Mouse (Mus musculus) layer of hippocampus, adult 18-20 months (tissue): ENCODE measurements around the gene Arhgap24. TPM values are rescaled to one million over a fixed set of nuclear protein-coding genes. Genes with fewer than 3 reads are reported as not detected.
A peak's percentile ranks its signal among the peaks of the same experiment; 100 is the strongest.

Source experiments
- DNase-seq, 2 experiments: peaks; one replicate each; pipeline ENCODE4 v3.0.0; 2022; ENCODE audit warnings: low spot score in 2 of 2
- total RNA-seq, 2 experiments: library from RNA; stranded (reverse); gene quantifications; 2 replicates each; pipeline ENCODE4 v1.2.3; 2021

Gene Arhgap24
- total RNA-seq, 2 experiments from 2014 or later, result 5.5 to 6.0 TPM

DNA sequence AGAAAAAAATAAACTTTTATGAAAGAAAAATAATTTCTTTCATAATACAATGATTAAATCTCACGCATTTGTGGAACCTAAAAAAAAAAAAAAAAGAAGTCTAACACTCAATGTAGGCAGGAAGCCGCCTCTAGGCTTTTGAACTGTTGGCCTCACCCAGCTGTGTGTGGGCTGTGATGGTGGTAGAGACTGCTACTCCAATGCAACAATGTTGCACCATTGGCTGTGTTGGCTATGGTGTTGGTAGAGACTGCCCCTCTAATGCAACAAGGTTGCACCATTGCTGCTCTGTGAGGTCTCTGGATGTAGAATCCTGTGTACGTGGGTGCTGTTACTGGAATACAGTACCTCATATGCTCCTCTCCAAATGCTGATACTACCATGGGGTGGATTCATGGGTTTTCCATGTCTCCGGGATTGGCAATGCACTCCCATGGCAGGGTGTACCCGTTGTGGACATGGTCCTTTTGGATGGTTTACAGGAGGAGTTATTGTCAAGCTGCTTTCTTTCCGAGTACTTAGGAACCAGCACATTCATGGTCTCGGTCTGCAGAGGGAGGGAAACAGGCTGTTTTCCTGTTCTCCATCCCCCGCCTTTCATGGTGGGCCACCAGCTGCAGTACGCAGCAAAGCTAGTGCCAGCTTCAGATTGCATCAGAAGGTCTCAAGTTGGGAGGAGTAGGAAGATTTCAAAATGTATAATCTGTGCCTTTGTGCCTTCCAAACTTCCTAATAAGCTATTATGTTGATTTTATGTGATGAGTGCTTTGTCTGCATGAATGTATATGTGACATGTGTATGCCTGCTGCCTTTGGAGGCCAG is 186.8 kb downstream of the Arhgap24 start:
- DNase-seq, result peak in 1 of 2 experiments; percentile 25

DNA sequence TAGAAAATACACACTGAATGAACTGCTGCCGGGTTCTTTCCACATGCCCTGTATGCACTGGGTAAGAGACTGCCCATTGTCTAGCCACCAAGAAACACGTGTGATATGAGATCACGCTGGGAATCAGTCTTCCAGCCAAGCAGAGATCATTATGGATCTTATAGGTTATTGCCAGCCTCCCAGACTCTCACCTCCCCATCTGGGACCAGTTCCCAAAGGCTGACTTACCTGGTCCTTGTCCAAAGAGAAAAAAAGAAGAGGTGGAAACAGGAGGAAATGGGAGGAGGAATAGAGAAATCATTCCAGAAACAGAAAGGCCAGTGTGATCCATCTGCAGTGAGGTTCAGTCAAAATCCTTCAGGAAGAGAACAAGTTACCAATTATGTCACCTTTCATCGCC is 189.0 kb downstream of the Arhgap24 start:
- no peak for DNase-seq

DNA sequence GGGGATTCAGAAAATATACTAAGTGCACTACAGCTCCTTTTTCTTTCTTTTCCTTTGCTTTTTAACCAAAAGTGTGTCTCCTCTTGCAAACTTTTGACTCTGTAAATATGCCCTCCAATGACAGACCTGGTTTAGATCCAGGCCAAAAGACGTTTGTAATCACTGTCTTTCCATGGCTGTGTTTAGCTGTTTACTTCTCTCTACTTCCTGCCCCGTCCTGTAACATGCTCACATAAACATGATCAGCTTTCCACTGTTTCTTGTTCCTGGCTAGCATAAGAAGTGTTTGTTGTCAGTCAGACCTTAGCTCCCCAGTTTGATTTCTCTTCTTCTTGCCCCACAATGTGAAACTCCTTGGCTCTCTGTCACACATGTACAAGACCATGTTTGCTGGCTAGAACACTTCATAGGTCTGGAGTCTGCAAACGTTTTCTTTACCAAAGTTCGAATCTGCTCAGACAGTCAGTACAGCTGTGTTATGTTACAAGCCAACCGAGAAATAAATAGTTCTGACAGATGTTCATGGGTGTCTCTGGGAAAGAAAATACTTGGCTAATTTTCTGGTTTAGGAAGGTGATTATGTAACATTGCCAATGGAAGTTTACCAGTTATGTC is 189.6 kb downstream of the Arhgap24 start:
- no peak for DNase-seq

DNA sequence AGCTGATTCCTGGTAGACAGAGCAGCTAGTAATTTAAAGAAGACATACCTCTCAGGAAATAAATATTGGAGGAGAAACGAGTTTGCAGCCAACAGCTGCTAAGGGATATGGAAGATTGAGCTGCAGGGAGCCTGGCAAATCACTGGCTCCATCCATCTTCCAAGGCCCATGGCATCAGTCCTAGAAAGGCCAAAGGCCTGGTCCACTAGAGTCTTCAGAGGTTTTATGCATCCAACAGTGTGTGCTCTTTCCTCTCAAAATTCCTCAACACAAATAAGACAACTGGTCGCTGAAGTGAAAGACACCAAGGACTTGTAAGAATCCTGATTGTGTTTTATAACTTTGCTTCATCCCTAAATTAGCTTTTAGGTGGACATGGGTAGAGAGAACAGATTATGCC is 194.1 kb downstream of the Arhgap24 start:
- no peak for DNase-seq

DNA sequence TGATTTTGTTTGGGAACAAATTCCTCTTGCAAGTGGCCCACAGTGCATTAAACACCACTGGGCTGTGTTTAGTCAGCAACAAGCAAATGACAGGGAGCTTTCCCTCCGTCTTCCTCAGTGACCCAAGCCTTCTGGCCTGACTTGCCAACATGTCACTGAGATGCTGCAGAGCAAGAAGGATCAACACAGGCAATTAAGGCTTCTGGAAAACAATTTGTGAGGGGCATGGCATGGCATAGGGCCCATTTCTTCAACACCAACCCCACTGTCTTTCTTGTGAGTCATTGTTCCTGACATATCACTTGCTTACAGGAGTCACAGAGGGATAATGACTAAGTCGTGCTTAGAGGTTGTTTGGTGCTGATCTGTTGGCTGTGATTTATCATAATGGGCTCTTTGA is 196.0 kb downstream of the Arhgap24 start:
- DNase-seq, result no peak

DNA sequence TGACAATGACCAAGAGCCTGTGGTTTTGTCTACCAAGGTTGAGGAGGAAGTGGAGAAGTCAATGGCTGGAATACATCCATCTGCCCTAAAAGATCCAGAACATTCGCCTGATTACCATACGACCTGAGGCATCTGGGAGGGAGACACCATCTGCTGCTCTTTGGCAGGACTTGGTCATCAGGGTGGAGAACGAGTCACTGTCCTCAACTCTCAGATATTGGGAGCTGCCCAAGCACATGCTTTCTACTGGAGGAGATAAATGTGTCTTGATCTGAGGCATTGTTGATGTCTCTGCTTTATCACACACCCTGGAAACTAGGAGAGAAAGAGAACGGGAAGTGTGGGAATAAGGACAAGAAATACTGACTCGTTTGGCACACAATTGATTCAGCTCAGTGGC is 206.5 kb downstream of the Arhgap24 start:
- no peak for DNase-seq

DNA sequence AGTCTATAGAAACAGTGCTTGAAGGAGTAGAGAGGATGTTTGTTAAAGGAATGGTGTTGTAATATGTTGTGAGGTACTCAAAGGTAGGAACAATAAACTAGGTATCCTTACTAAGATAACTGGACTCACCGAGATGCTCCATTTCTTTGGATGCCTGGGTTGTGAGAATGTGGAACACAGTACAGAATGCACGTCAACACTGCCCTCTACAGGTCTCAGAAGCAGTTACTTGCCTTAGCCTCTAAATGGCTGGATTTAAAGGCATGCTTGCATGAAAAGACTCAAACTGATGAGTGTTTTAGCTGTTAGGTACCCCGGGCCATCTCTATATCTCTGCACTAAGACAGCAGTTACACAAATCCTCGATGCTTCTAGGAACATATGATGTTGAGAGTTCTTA is 211.3 kb downstream of the Arhgap24 start:
- peak; percentile 63 to 88 for DNase-seq

DNA sequence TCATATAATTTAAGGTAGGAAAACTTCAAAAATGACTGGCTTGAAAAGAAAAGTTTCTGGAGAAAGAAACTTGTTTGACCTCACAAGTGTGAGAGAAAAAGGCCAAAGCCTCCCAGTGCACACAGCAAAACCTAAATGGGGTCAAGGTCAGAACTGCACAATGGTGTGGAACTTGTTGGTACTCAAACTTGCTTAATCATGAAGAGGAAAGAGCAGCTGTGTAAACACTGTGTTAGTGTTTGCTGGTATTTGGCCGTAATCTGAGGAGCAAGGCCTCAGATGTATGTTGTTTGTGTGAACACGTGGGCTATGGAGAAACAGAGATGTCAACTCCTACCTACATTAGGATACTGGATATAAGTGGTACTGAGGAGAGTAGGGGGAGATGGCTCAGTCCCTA is 212.0 kb downstream of the Arhgap24 start:
- DNase-seq, result no peak

DNA sequence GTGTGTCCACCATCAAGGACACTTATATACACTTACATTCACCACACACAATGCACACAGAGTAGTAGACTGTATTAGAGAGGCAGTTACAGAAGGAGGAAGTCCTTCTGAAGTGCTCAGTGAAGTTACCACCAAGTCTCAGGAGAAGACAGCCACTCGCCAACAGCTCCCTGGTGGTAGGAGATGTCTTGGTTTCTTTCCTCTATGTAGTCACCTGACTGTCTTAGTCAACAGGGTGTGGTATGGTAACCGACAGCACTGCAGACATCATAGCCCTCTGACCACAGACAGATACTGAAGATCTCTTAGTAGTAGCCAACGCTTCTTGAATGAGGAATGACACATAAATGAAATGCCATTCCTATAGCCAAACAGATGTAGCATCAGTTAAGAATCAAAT is 212.7 kb downstream of the Arhgap24 start:
- no peak for DNase-seq

DNA sequence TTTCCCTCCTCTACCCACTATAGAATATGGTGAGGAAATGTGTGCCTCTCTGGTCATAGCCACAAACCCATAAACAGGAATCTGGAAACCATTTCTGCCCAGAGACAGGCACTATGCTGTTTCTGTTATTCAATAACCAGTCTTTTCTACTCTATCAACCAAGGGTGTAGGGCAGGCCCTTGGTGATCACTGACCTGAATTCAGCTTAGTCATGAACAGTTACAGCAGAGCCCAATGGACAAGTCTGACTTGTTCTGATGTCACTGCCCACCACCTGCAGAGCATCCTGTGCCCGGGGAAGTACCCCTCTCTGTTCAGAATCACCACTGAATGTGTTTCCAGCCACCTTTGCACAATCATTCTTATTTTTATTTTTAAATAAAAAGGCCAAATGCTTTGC is 216.6 kb downstream of the Arhgap24 start:
- no peak for DNase-seq

DNA sequence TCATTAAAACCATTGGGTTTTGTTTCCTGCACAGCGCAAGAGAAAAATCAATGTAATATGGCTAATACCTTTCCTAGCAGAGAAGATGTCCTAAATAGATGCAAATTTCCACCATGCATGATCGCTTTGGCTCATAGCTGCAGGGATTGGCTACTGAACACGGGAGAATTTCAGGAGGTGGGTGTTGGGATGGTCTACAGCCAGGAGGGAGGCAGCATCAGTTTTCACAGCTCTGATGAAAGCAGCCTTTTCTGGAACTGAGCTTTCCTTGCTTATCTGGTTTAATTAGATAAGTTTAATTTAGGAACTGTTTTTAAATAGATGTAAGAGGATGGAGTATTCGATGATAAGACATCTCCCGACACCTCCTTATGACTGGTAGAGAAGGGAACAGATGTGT is 217.2 kb downstream of the Arhgap24 start:
- peak in 1 of 2 experiments; percentile 34 for DNase-seq

DNA sequence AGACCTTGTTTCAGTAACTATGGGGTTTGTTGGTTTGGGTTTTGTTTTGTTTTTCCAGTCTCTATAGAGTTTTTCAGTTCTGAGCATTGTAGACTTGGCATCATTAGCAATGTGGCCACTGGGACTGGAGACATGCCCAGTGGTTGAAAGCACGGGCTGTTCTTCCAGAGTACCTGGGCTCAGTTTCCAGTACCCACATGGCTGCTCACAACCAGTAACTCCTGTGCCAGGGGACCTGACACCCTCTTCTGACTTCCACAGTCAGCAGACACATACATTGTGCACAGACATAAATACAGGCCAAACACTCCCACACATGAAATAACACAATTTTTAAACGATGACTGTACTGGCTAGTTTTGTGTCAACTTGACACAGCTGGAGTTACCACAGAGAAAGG is 217.7 kb downstream of the Arhgap24 start:
- DNase-seq, result peak in 1 of 2 experiments; percentile 21

DNA sequence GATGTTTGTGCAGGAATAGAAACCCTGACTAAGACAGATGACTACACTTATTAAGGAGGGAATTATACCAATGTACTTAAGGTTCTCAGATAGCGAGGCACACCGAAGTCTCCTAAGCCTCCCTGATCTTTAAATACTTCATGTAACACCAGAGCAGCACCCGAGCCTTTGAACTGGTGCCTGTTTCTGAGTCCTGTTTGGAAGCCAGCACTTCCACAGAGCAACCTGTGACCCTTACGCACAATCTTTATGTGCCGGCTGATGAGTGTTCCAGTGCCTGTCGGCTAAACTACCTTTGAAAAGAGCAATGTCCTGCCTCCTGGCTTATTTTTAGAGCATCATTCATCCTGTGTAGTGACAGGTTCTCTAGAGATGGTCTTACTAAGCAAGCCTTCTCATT is 221.4 kb downstream of the Arhgap24 start:
- no peak for DNase-seq

DNA sequence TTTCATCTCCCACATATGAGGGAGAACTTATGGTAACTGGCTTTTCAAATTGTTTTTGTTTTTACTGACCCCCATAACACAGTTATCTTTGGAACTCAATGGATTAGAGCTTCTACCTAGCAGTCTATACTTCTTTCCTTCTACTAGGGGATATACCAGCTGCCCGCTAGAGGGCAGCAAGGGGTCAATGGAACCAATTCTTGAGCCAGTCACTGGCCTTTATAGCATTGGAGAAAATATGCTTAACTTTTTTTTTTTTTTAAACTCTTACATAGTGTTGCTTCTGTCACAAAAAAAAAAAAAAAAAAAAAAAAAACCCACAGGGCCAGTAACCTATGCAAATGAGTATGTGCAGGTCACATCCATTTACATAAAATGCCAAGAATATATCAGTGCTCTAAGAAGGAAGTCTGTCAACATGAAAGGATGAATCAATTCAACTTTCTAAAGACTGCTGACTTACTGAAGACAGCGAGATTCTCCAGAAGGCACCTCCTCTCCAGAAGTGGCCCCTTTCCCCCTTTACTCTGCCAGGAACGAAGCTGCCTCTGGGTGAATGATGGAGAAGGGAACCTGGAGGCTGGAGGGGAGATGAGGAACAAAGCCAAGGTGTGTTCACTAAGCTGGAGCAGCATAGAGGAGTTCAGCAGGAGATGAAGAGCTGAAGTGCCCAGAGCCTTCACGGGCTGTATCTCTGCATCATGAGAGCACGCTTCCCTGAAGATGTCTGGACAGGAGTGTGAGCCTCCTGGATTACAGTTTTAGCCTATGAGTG is 222.3 kb downstream of the Arhgap24 start:
- peak; percentile 16 to 80 for DNase-seq

DNA sequence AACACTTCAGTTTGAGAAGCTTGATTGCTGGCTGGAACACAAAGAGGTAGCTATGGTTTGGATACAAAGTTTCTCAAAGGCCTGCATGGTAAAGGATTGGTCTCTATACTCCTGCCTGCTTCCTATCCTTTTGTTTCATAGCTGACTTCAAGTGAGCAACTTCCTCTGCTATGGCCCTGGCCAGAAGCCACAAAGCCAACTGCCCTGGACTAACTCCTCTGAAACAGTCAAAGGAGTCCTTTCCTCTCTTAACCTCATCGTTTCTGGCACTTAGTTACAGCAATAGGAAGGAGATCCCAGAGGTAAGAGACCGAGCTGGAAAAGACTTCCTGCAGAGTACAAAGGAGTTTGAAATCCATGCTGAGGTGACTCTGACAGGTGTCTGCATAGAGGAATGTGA is 224.0 kb downstream of the Arhgap24 start:
- no peak for DNase-seq

DNA sequence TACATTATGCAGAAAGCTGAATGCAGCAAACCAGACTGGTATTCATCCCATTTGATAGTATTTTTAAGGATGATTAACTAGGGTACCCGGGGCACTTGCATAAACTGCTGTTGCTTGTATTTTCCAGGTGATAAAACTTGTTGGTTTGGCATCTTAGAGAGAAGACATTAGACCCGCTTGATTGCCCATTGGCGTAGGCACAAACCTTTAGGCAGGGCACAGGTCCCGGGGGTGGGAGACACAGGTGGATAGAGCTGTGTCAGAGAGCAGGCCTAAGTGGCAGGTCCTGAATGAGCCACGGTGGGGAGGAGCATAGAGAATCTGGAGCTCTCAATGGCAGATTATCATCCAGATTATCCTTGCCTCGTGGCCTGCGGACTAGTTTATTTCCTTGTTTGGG is 229.1 kb downstream of the Arhgap24 start:
- no peak for DNase-seq

DNA sequence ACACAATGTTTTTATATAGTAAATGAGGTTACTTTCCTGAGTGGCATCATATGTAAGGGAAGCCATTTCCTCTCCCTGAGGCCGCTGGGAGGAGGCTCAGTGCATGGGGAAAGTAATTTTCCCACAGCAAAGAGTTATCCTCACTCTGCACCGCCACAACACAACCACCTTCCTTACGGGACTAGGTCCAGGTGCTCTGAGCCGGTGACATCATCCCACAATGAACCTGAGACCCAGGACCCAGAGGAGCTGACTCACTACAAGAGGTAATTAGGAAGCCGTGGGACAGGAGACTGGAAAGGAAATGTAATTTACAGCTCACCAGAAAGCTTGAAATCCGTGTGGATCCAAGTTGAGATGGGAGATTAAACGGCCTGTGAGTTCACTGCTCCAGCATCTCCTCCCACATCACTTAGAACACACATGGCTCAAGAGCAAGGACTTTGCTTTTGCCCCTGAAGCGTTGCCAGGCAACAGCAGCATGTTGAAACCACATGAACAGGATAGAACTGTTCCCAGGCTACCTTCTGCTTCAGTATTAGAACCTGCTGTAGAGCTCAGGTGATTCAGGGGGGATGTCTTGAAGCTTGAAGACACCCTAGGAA is 238.3 kb downstream of the Arhgap24 start:
- DNase-seq, result peak in 1 of 2 experiments; percentile 18

DNA sequence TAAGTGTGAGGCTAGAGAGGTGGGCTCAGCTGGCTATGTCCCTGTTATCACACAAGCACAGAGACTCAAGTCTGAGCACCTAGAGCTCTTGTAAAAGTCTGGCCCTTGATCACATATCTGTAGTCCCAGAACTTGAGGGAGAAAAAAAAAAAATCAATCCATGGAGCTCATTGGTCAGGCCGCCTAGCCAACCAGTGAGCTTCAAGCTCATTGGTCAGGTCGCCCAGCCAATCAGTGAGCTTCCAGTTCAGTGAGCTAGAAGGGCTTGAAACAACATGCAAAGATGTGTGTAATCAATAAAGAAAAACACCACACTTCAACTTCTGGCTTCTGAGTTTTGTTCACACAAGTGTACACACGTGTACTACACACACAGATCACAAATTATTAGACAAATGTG is 242.4 kb downstream of the Arhgap24 start:
- no peak for DNase-seq

DNA sequence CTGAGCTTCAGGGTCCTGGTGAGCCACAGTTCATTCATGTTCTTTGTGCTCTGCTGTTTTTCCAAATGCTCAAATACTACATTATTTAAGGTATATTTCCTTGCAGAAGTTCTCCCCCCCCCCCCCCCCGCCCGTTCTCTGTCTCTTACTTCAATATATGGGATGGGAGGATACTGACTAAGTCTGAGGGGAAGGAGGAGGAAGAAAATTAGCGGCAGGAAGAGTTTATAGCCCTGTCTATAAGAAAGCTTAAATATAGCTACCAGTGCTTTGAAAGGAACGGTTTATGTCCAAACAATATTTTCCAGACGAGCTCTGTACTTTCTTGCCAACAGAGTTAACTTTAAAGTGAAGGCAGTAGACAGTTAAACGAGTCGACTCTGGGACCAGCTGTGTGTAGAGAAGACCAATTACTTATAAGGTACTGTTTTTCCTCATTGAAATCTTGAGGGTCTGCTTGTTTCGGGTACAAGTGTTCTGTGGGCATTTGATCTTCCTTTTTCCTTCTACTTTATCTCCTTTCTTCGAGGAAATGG is 243.7 kb downstream of the Arhgap24 start:
- DNase-seq, result no peak

DNA sequence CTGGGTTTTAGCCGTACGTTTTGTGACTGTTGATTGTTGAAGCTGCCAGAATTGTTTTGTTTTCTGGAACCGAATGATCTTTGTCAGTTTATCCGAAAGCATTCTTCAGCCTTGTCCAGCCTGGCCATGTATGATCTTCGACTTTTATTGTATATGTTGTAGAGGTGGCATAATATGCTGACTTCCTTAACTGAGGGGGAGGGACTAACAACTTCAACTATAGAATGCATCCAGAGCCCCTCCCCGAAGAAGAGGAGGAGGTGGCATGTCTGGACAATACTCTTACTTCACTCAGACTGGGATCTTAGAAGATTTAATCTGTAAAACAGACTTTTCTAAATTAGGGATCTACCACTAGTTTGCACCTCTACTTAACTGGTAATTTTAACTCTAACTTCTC is 244.2 kb downstream of the Arhgap24 start:
- no peak for DNase-seq

DNA sequence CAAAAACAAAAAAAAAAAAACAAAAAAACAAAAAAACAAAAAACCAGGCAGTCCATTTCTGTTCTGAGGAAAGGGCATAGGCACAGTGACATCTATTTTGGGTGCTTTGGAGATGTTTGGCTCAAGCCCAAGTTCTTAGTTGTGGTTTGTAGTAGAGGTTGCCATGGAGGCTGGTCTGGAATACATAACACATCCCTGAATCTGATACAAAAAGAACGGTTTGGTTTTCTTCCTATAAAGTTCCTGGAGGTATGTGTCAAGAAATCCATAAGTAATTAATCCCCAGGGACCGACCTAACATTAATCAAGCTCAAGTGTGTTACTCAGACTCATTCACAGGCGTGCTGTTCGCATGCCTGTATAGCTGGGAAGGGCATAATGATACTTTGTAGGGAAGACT is 245.8 kb downstream of the Arhgap24 start:
- no peak for DNase-seq
